Mouse (Mus musculus): ENCODE measurements at regions not wholly inside any gene's neighbourhood (a gene's known extent, or its start where the extent isn't known, plus 50 kb on each side); places are given as distances from the start of the nearest gene placed in this dataset.

GRCm38 (mm10) chr7:72926772-72927380 lies 448.4 kb upstream of the Rgma start:
- no peak for DNase-seq

GRCm38 (mm10) chr7:72938842-72939241 lies 436.5 kb upstream of the Rgma start:
- DNase-seq, result peak; percentile 17

GRCm38 (mm10) chr7:72947531-72947930 lies 427.8 kb upstream of the Rgma start:
- peak; percentile 9 for DNase-seq

- no peak for DNase-seq
Measured at GRCm38 (mm10) chr7:72948026-72948425, 427.3 kb upstream of the Rgma start.

- DNase-seq, result no peak
Measured at GRCm38 (mm10) chr7:72948666-72949065, 426.6 kb upstream of the Rgma start.

GRCm38 (mm10) chr7:72949886-72950285 lies 425.4 kb upstream of the Rgma start:
- no peak for DNase-seq

- no peak for DNase-seq
Measured at GRCm38 (mm10) chr7:72957674-72958073, 417.6 kb upstream of the Rgma start.

GRCm38 (mm10) chr7:72961321-72961720 lies 414.0 kb upstream of the Rgma start:
- no peak for DNase-seq

GRCm38 (mm10) chr7:72962815-72963214 lies 412.5 kb upstream of the Rgma start:
- DNase-seq, result no peak

- no peak for DNase-seq
Measured at GRCm38 (mm10) chr7:72963908-72964307, 411.4 kb upstream of the Rgma start.

GRCm38 (mm10) chr7:72968193-72968592 lies 407.1 kb upstream of the Rgma start:
- no peak for DNase-seq

- DNase-seq, result peak; percentile 13
Measured at GRCm38 (mm10) chr7:72971506-72972267, 403.6 kb upstream of the Rgma start.

- no peak for DNase-seq
Measured at GRCm38 (mm10) chr7:72972397-72972796, 402.9 kb upstream of the Rgma start.

GRCm38 (mm10) chr7:72973771-72974170 lies 401.5 kb upstream of the Rgma start:
- DNase-seq, result no peak

GRCm38 (mm10) chr7:72974384-72974783 lies 400.9 kb upstream of the Rgma start:
- DNase-seq, result no peak

GRCm38 (mm10) chr7:72990559-72991429 lies 384.5 kb upstream of the Rgma start:
- DNase-seq, result peak; percentile 5

GRCm38 (mm10) chr7:72998374-72998773 lies 376.9 kb upstream of the Rgma start:
- peak; percentile 9 for DNase-seq

- no peak for DNase-seq
Measured at GRCm38 (mm10) chr7:73019151-73019550, 356.2 kb upstream of the Rgma start.

- no peak for DNase-seq
Measured at GRCm38 (mm10) chr7:73019764-73020354, 355.4 kb upstream of the Rgma start.

- peak; percentile 62 for DNase-seq
Measured at GRCm38 (mm10) chr7:73021786-73022185, 353.5 kb upstream of the Rgma start.

- DNase-seq, result no peak
Measured at GRCm38 (mm10) chr7:73025640-73026039, 349.7 kb upstream of the Rgma start.

GRCm38 (mm10) chr7:73028952-73029351 lies 346.4 kb upstream of the Rgma start:
- peak; percentile 10 for DNase-seq
